Mouse (Mus musculus) forebrain, embryonic 12.5 days (tissue): ENCODE results near the gene Egfr. TPM values are rescaled to one million over a fixed set of nuclear protein-coding genes. Genes with fewer than 3 reads are reported as not detected.

Experiments used
- ATAC-seq: fragments of 200-750 bp; cut with Nextera tagmentation; 2 replicates; pipeline ENCODE4 v1.8.0; 2017; ENCODE audit warnings: moderate TSS enrichment; ENCODE audit not compliant: low FRiP score
- H3K27ac ChIP-seq: fragments of 300-500 bp; sonication (generic); 2 replicates; pipeline ENCODE4 v1.5.1; 2016; ENCODE audit warnings: mild to moderate bottlenecking
- H3K27me3 ChIP-seq: fragments of 300-500 bp; sonication (generic); 2 replicates; pipeline ENCODE4 v1.6.1; 2016; ENCODE audit warnings: mild to moderate bottlenecking
- H3K36me3 ChIP-seq: fragments of 300-500 bp; sonication (generic); replicated peaks from 2 replicates; pipeline ENCODE4 v1.6.1; 2016; ENCODE audit warnings: mild to moderate bottlenecking
- H3K4me1 ChIP-seq: fragments of 300-500 bp; sonication (generic); 2 replicates; pipeline ENCODE4 v1.6.1; 2016
- H3K4me2 ChIP-seq: fragments of 300-500 bp; sonication (generic); 2 replicates; pipeline ENCODE4 v1.6.1; 2016; ENCODE audit warnings: mild to moderate bottlenecking, moderate library complexity
- H3K4me3 ChIP-seq: fragments of 300-500 bp; sonication (generic); replicated peaks from 2 replicates; pipeline ENCODE4 v1.5.1; 2016; ENCODE audit warnings: mild to moderate bottlenecking
- H3K9ac ChIP-seq: fragments of 300-500 bp; sonication (generic); 2 replicates; pipeline ENCODE4 v1.6.1; 2016; ENCODE audit warnings: mild to moderate bottlenecking
- H3K9me3 ChIP-seq: fragments of 300-500 bp; sonication (generic); 2 replicates; pipeline ENCODE4 v1.6.1; 2016
- WGBS: fragments of 180-500 bp; shearing (Covaris S2); methylation state at CpG from one replicate; pipeline ENCODE4 v1.1.7; 2016; 5-methylcytosine and 5-hydroxymethylcytosine counted together
- polyA plus RNA-seq: library from polyadenylated mRNA; unstranded; fragments of >200 nt; fragmentation: Nextera tagmentation; extraction: Ambion mirVana; gene quantifications from 2 replicates; pipeline ENCODE4 v1.2.1, GENCODE M21; 2016

The Egfr gene
- polyA plus RNA-seq, 1 experiment from 2014 or later = 4.7 TPM

- no peak for ATAC-seq
- Histone ChIP-seq H3K9me3 (no peaks in the 10 kb centered on the region), H3K9ac (no peak overlapping the region), H3K27ac (no peak overlapping the region), H3K36me3 (no peaks in the 10 kb centered on the region), H3K4me3 (no peak overlapping the region), H3K27me3 (no peaks in the 10 kb centered on the region), H3K4me2 (no peak overlapping the region), H3K4me1 (no peaks in the 10 kb centered on the region; the same call in 1 of the 2 replicates)
- 73% methylated on average over 12 of the region's 12 CpGs for WGBS
These were observed 92.0 kb downstream of the Egfr start for GRCm38 (mm10) chr11:16843889-16844568.

DNA sequence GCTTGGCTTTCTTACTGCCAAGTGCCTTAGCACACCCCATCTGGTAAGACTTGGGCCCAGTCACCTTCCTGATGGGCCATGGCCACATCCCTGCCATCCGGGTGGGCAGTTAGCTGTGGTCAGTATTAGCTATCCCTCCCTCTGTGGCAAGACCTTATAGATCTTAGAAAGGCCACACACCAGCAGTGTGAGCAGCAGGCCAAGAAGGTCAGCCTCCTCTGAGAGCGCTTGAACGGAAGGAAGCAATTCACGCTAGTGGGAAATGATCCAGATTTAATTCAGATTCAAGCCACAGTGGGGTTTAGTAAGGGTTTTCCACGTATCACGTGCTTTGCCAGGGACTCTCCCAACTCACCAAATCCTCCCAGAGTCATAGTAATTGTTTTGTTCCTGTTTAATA lies 96.9 kb downstream of the Egfr start:
- H3K9ac ChIP-seq = no peak overlapping the region
- H3K9me3 ChIP-seq = no peaks in the 10 kb centered on the region
- no peaks in the 10 kb centered on the region for H3K27me3 ChIP-seq
- H3K4me3 ChIP-seq = no peak overlapping the region
- no peaks in the 10 kb centered on the region; the same call in 1 of the 2 replicates for H3K4me1 ChIP-seq
- 56% methylated on average over 6 of the region's 6 CpGs for WGBS
- no peak overlapping the region for H3K27ac ChIP-seq
- H3K36me3 ChIP-seq = no peaks in the 10 kb centered on the region
- ATAC-seq = no peak
- H3K4me2 ChIP-seq = no peak overlapping the region

DNA sequence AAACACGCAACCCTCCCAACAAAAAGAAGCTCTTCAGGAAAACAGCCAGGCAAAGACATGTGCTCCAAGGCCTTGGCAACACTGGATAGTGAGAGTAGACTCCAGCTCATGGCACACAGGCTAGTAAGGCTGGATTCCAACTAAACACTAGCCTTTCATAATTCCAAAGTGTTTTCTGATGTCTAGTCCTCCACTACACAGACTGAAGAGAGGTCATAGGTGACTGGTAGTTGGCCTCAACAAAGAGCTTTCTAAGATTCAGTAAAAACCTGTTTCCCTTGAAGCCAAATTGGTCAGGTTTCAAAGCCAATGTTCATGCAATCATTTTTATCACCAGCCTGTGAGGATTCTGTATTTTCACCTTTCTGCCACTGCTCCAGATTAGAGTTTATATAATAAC lies 99.4 kb downstream of the Egfr start:
- H3K27ac ChIP-seq = no peak overlapping the region
- 84% methylated on average over 1 of the region's 1 CpGs for WGBS
- H3K9ac ChIP-seq = no peak overlapping the region
- no peak overlapping the region for H3K4me3 ChIP-seq
- no peaks in the 10 kb centered on the region for H3K9me3 ChIP-seq
- no peak for ATAC-seq
- no peak overlapping the region for H3K4me2 ChIP-seq
- no peaks in the 10 kb centered on the region for H3K36me3 ChIP-seq
- no peaks in the 10 kb centered on the region for H3K27me3 ChIP-seq
- no peaks in the 10 kb centered on the region; the same call in 1 of the 2 replicates for H3K4me1 ChIP-seq

- Histone ChIP-seq H3K27ac (no peak overlapping the region), H3K9me3 (no peaks in the 10 kb centered on the region), H3K4me3 (no peak overlapping the region), H3K4me2 (no peak overlapping the region), H3K27me3 (no peaks in the 10 kb centered on the region), H3K9ac (no peak overlapping the region), H3K36me3 (no peaks in the 10 kb centered on the region), H3K4me1 (no peaks in the 10 kb centered on the region; the same call in 1 of the 2 replicates)
- no peak for ATAC-seq
- WGBS = 81% methylated on average over 2 of the region's 2 CpGs
These were observed 102.1 kb downstream of the Egfr start for GRCm38 (mm10) chr11:16854111-16854510.

GRCm38 (mm10) chr11:16857346-16857745 lies 105.3 kb downstream of the Egfr start:
- Histone ChIP-seq H3K36me3 (no peaks in the 10 kb centered on the region), H3K4me3 (no peak overlapping the region), H3K4me2 (no peak overlapping the region), H3K4me1 (no peaks in the 10 kb centered on the region), H3K27me3 (no peaks in the 10 kb centered on the region), H3K27ac (no peak overlapping the region), H3K9ac (no peak overlapping the region), H3K9me3 (no peaks in the 10 kb centered on the region)
- ATAC-seq = no peak
- 83% methylated on average over 2 of the region's 2 CpGs for WGBS

DNA sequence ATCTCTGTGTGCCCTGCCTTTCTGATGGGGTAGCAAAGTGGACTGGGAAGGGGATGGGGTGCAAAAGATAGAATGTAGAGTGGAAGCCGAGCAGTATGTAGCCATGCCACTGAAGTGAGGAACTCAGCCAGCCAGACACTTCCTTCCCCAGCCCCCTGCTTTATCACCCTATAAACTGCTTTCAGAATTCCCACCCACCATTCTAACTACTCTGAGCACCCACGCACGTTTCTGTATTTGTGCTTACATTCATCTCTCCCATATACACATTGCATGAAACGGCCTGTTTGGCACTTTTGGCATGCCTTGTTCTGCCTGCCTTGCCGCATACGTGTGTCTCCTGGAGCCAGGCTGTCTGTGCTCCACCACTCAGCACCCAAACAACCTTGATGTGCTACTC lies 109.0 kb downstream of the Egfr start:
- no peaks in the 10 kb centered on the region for H3K27me3 ChIP-seq
- H3K4me1 ChIP-seq = no peaks in the 10 kb centered on the region
- no peak overlapping the region for H3K27ac ChIP-seq
- WGBS = 86% methylated on average over 6 of the region's 6 CpGs
- H3K4me2 ChIP-seq = no peak overlapping the region
- H3K9ac ChIP-seq = no peak overlapping the region
- no peak overlapping the region for H3K4me3 ChIP-seq
- no peaks in the 10 kb centered on the region for H3K9me3 ChIP-seq
- no peak for ATAC-seq
- no peaks in the 10 kb centered on the region for H3K36me3 ChIP-seq

DNA sequence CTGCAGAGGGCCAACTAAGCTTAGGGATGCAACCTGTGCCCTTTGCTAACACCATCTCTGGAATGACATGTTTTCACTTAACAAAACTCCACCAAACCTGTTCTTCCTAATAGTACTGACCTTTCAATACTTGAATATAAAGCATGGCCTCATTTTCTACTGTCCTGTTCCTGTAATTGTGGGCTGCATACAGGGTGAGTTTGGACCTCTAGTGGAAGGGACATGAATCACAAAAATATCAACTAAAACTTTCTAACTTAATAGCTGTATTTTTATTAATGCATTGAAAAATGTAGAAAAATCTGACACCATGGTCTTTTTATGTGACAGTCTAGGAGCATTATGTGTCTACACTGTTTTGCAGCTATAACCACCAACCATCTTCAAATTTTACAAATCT lies 111.5 kb downstream of the Egfr start:
- Histone ChIP-seq H3K9me3 (no peaks in the 10 kb centered on the region), H3K27me3 (no peaks in the 10 kb centered on the region), H3K9ac (no peak overlapping the region), H3K4me3 (no peak overlapping the region), H3K4me2 (no peak overlapping the region), H3K36me3 (no peaks in the 10 kb centered on the region), H3K4me1 (no peaks in the 10 kb centered on the region), H3K27ac (no peak overlapping the region)
- no peak for ATAC-seq

- Histone ChIP-seq H3K9me3 (no peaks in the 10 kb centered on the region), H3K4me2 (no peak overlapping the region), H3K27me3 (no peaks in the 10 kb centered on the region), H3K4me3 (no peak overlapping the region), H3K27ac (no peak overlapping the region), H3K36me3 (no peaks in the 10 kb centered on the region), H3K9ac (no peak overlapping the region), H3K4me1 (no peaks in the 10 kb centered on the region)
- WGBS = 75% methylated on average over 3 of the region's 3 CpGs
- ATAC-seq = no peak
These were observed 113.1 kb downstream of the Egfr start for GRCm38 (mm10) chr11:16864980-16865561.

DNA sequence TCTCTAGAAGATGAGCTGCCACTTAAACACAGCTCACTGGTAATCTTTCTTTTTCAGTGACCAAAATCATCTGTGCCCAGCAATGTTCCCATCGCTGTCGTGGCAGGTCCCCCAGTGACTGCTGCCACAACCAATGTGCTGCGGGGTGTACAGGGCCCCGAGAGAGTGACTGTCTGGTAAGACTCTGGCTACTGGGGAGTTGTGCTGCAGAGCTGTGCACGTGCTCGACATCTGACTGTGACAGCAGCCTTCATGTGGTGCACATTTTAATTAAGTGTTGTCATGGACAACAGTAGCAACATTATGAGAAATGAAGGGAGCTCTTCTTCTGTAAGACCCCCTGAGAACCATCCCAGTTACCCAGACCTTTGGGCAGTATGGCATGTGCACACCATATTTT lies 116.0 kb downstream of the Egfr start:
- Histone ChIP-seq H3K27me3 (no peaks in the 10 kb centered on the region), H3K9me3 (no peaks in the 10 kb centered on the region), H3K4me1 (no peaks in the 10 kb centered on the region), H3K36me3 (no peaks in the 10 kb centered on the region), H3K9ac (no peak overlapping the region), H3K27ac (no peak overlapping the region), H3K4me2 (no peak overlapping the region), H3K4me3 (no peak overlapping the region)
- ATAC-seq = no peak
- WGBS = 74% methylated on average over 6 of the region's 6 CpGs

DNA sequence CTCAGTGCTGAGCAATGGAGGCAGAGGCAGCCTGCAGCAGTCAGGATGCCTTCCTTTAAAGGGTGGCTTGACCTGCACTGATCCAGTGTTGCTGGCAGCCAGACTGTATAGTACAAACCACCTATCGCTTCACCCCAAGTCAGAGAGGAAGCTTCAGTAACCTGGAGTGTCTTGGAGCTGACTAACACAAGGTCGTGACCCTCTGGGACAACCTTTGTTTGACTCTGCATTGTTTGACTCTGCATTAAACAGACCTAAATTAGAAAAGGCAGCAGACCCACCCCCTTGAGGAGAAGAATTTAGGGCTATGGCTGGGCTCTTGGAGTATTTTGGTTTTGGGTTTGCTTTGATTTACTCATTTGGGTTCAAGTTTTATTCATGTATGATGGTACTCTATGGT lies 117.5 kb downstream of the Egfr start:
- Histone ChIP-seq H3K9me3 (no peaks in the 10 kb centered on the region), H3K4me3 (no peak overlapping the region), H3K4me2 (no peak overlapping the region), H3K27ac (no peak overlapping the region), H3K9ac (no peak overlapping the region), H3K36me3 (no peaks in the 10 kb centered on the region), H3K4me1 (no peaks in the 10 kb centered on the region), H3K27me3 (no peaks in the 10 kb centered on the region)
- WGBS = 42% methylated on average over 2 of the region's 2 CpGs
- ATAC-seq = 0 out of 2 replicates have a peak, but pooled peaks have one; percentile 27

- ATAC-seq = 0 out of 2 replicates have a peak, but pooled peaks have one; percentile 20
- H3K4me2 ChIP-seq = no peak overlapping the region
- H3K27me3 ChIP-seq = no peaks in the 10 kb centered on the region
- H3K4me3 ChIP-seq = no peak overlapping the region
- H3K9ac ChIP-seq = no peak overlapping the region
- H3K4me1 ChIP-seq = no peaks in the 10 kb centered on the region
- H3K36me3 ChIP-seq = no peaks in the 10 kb centered on the region
- H3K27ac ChIP-seq = no peak overlapping the region
- no peaks in the 10 kb centered on the region for H3K9me3 ChIP-seq
- WGBS = 67% methylated on average over 5 of the region's 5 CpGs
These were observed 119.1 kb downstream of the Egfr start for GRCm38 (mm10) chr11:16871120-16871519.

- H3K9ac ChIP-seq = no peak overlapping the region
- no peaks in the 10 kb centered on the region for H3K9me3 ChIP-seq
- H3K4me3 ChIP-seq = no peak overlapping the region
- no peaks in the 10 kb centered on the region for H3K4me1 ChIP-seq
- no peak overlapping the region for H3K27ac ChIP-seq
- WGBS = 55% methylated on average over 9 of the region's 9 CpGs
- H3K4me2 ChIP-seq = no peak overlapping the region
- H3K36me3 ChIP-seq = no peaks in the 10 kb centered on the region
- no peaks in the 10 kb centered on the region for H3K27me3 ChIP-seq
- ATAC-seq = no peak
These were observed 125.8 kb downstream of the Egfr start for GRCm38 (mm10) chr11:16877676-16878378.
